Mouse (Mus musculus) thymus, postnatal 0 days (tissue): ENCODE measurements around the gene Palld. TPM values are rescaled to one million over a fixed set of nuclear protein-coding genes. Genes with fewer than 3 reads are reported as not detected.
A peak's percentile ranks its signal among the peaks of the same experiment; 100 is the strongest.

Experiments
- DNase-seq: peaks from one replicate; pipeline ENCODE4 v3.0.0-alpha.2; 2015; ENCODE audit warnings: low spot score
- polyA plus RNA-seq: library from polyadenylated mRNA; unstranded; fragments of >200 nt; fragmentation: Nextera tagmentation; extraction: Ambion mirVana; gene quantifications from 2 replicates; pipeline ENCODE4 v1.2.1, GENCODE M21; 2015

Palld gene
- polyA plus RNA-seq, 1 experiment from 2014 or later, result 28.5 TPM

- DNase-seq, result no peak
These were observed 264.8 kb downstream of the Palld start for GRCm38 (mm10) chr8:61637736-61638135.

- no peak for DNase-seq
These were observed 267.7 kb downstream of the Palld start for GRCm38 (mm10) chr8:61634811-61635210.

- DNase-seq, result no peak
These were observed 270.2 kb downstream of the Palld start for GRCm38 (mm10) chr8:61632331-61632730.

- DNase-seq, result no peak
These were observed 272.9 kb downstream of the Palld start for GRCm38 (mm10) chr8:61629631-61629968.

- no peak for DNase-seq
These were observed 273.4 kb downstream of the Palld start for GRCm38 (mm10) chr8:61628938-61629630.

GRCm38 (mm10) chr8:61626246-61626952, 276.1 kb downstream of the Palld start:
- no peak for DNase-seq

- no peak for DNase-seq
These were observed 276.8 kb downstream of the Palld start for GRCm38 (mm10) chr8:61625656-61626210.

- DNase-seq, result no peak
These were observed 278.7 kb downstream of the Palld start for GRCm38 (mm10) chr8:61623485-61624417.

- DNase-seq, result no peak
These were observed 281.2 kb downstream of the Palld start for GRCm38 (mm10) chr8:61621300-61621699.

- no peak for DNase-seq
These were observed 284.8 kb downstream of the Palld start for GRCm38 (mm10) chr8:61617651-61618050.

- DNase-seq, result no peak
These were observed 285.4 kb downstream of the Palld start for GRCm38 (mm10) chr8:61617049-61617448.

- DNase-seq, result no peak
These were observed 286.5 kb downstream of the Palld start for GRCm38 (mm10) chr8:61615711-61616697.

GRCm38 (mm10) chr8:61611741-61612140, 290.7 kb downstream of the Palld start:
- DNase-seq, result no peak

- DNase-seq, result no peak
These were observed 291.4 kb downstream of the Palld start for GRCm38 (mm10) chr8:61611077-61611476.

- DNase-seq, result no peak
These were observed 291.9 kb downstream of the Palld start for GRCm38 (mm10) chr8:61610546-61610945.

- no peak for DNase-seq
These were observed 295.1 kb downstream of the Palld start for GRCm38 (mm10) chr8:61607463-61607813.

GRCm38 (mm10) chr8:61606795-61607462, 295.6 kb downstream of the Palld start:
- peak; percentile 31 for DNase-seq

GRCm38 (mm10) chr8:61604871-61605270, 297.6 kb downstream of the Palld start:
- DNase-seq, result no peak

GRCm38 (mm10) chr8:61596889-61597288, 305.6 kb downstream of the Palld start:
- DNase-seq, result no peak

GRCm38 (mm10) chr8:61591446-61591845, 311.0 kb downstream of the Palld start:
- DNase-seq, result no peak
